Mouse (Mus musculus): ENCODE measurements around the gene Nav1. TPM values are rescaled to one million over a fixed set of nuclear protein-coding genes. Genes with fewer than 3 reads are reported as not detected.

Gene Nav1
- polyA plus RNA-seq, 1 experiment from 2014 or later, result 18.3 TPM

DNA sequence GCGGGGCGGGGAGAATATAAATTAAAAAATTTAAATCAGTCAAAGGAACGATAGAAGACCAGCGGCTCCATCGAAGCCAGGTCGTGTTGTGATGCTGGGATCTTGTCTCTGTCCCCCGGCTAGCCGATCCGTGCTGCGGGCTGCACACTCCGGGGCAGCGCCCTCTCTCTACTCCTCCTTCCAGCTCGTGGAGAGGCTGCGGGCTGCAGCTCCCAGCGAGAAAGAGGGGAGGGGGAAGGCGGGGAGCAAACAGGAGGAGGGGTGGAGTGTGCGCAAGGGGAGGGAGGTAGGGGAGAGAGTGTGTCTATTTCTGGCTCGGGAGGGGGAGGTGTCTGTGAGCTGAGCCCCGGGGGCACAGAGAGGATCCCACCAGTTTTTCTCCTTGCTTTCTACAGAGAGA, 21.5 kb downstream of the Nav1 start:
- 0 out of 2 replicates have a peak, but pooled peaks cover 3% of the 10 kb centered on the region for H3K36me3 ChIP-seq
- DNase-seq (ENCODE audit: low spot score), result peak; percentile 67
- H3K9me3 ChIP-seq (replicated peaks), result no peaks in the 10 kb centered on the region
- H3K27ac ChIP-seq, result peak overlapping the region; percentile 92
- H3K4me1 ChIP-seq, result peaks cover 66% of the 10 kb centered on the region
- peak overlapping the region; percentile 77 for H3K4me3 ChIP-seq
- no peaks in the 10 kb centered on the region for H3K27me3 ChIP-seq (ENCODE audit: low read depth, poor library complexity, severe bottlenecking)
- 2% methylated on average over 19 of the region's 19 CpGs for WGBS

DNA sequence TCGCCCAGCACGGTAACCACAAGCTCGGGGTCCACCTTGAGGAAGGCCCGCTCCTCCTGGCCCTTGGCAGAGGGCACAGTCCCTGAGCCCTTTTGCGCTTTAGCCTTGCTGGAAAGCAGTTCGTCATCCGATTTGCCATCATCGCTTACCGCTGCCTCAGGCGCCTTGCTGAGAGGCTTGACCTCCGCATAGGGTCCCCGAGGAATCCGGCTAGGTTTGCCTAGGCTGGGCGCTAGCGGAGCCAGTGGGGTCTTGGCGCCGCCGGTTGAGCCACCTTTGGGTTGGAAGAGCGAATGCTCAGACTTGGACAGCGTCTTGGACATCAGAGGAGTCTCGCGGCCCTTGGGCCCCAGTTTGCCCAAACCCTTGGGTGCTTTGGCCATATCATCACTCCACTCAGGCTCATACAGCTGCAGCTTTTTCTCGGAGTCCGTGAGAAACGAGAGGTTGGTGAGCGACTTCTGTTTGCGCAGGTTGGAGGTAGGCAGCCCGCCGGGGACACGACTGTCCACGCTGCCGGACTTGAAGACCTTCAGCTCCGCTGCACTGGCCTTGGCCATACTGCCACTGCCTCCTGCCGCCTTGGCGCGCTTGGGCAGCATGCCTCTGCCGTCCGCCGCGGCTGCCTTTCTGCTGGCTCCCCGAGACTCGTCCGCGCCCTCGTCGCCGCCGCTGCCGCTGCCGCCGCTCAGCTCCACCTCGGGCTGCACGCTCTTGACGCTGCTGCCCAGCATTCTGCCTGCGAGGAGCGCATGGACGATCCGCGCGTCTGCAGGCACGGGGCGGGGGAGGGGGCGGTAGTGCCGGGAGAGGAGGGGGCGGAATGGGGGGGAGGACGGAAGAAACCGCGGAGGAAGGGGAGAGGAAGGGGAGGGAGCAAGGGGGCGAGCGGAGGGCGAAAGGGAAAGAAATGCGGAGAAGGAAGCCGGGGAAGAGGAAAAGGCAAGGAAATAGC, 22.2 kb downstream of the Nav1 start:
- Histone ChIP-seq H3K4me1 (peaks cover 73% of the 10 kb centered on the region), H3K36me3 (0 out of 2 replicates have a peak, but pooled peaks cover 8% of the 10 kb centered on the region), H3K27ac (peak overlapping the region; percentile 92), H3K4me3 (peak overlapping the region; percentile 77), H3K9me3 (replicated peaks) (no peaks in the 10 kb centered on the region), H3K27me3 (ENCODE audit: low read depth, poor library complexity, severe bottlenecking) (no peaks in the 10 kb centered on the region)
- WGBS, result 1% methylated on average over 70 of the region's 73 CpGs
- DNase-seq (ENCODE audit: low spot score), result peak; percentile 81

- DNase-seq (ENCODE audit: low spot score), result peak; percentile 68
- 2% methylated on average over 21 of the region's 21 CpGs for WGBS
- no peaks in the 10 kb centered on the region for H3K27me3 ChIP-seq (ENCODE audit: low read depth, poor library complexity, severe bottlenecking)
Observed at GRCm38 (mm10) chr1:135583678-135584515, 23.2 kb downstream of the Nav1 start.

GRCm38 (mm10) chr1:135583081-135583677, 23.9 kb downstream of the Nav1 start:
- peak; percentile 85 for DNase-seq (ENCODE audit: low spot score)
- H3K4me1 ChIP-seq, result peaks cover 86% of the 10 kb centered on the region
- H3K27me3 ChIP-seq (ENCODE audit: low read depth, poor library complexity, severe bottlenecking), result no peaks in the 10 kb centered on the region
- no peaks in the 10 kb centered on the region for H3K9me3 ChIP-seq (replicated peaks)
- peak overlapping the region; percentile 92 for H3K27ac ChIP-seq
- peak overlapping the region; percentile 77 for H3K4me3 ChIP-seq
- WGBS, result 2% methylated on average over 15 of the region's 15 CpGs
- H3K36me3 ChIP-seq, result 0 out of 2 replicates have a peak, but pooled peaks cover 8% of the 10 kb centered on the region

More at GRCm38 (mm10) chr1:135583678-135584515, 23.2 kb downstream of the Nav1 start:
- no peaks in the 10 kb centered on the region for H3K9me3 ChIP-seq (replicated peaks)
- peaks cover 82% of the 10 kb centered on the region for H3K4me1 ChIP-seq
- H3K36me3 ChIP-seq, result 0 out of 2 replicates have a peak, but pooled peaks cover 8% of the 10 kb centered on the region
- peak overlapping the region; percentile 92 for H3K27ac ChIP-seq
- H3K4me3 ChIP-seq, result peak overlapping the region; percentile 77

DNA sequence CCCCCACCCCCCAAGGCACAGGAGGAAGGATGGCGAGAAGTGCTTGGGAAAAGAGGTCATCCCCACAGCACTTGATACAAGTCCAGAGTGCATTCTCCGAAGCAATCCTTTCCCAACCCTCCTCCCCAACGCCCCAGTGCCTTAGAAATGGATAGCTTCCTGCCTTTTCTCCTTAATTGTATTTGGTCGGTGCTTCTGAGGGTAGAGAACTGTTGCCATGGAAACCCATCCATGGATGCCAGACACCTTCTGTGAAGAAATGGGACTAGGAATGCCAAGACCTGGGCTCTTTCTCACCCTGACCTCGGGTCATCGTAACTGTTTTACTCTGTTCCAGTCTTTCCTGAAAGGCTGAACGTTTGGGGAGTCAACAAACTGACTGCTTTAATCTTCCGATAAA, 26.1 kb downstream of the Nav1 start:
- H3K27me3 ChIP-seq (ENCODE audit: low read depth, poor library complexity, severe bottlenecking), result no peaks in the 10 kb centered on the region
- peak overlapping the region; percentile 92 for H3K27ac ChIP-seq
- 0 out of 2 replicates have a peak, but pooled peaks cover 8% of the 10 kb centered on the region for H3K36me3 ChIP-seq
- peaks cover 100% of the 10 kb centered on the region for H3K4me1 ChIP-seq
- no peak for DNase-seq (ENCODE audit: low spot score)
- H3K4me3 ChIP-seq, result peak overlapping the region; percentile 15; the same call in 1 of the 2 replicates
- no peaks in the 10 kb centered on the region for H3K9me3 ChIP-seq (replicated peaks)
- WGBS, result 15% methylated on average over 8 of the region's 8 CpGs

DNA sequence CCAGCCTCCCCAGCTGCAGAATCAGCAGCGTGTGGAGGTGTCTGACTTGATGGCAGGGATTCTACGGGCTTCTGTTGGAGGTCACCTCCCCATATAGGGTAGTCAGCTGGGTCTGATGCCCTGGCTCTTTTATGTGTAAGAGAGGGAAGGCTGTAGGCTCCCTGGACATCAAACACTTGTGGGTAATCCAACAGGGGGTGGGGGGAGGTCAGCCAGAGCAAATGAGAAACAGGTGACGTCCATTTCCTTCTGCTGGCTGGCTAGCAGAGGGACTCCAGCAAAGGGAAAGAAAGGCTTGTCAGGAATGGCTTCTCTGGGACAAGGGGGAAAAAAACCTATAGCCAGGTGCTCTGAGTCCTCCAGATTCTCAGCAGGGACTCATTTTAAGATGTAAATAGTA, 28.0 kb downstream of the Nav1 start:
- Histone ChIP-seq H3K9me3 (replicated peaks) (no peaks in the 10 kb centered on the region), H3K36me3 (peaks cover 20% of the 10 kb centered on the region; the same call in 1 of the 2 replicates), H3K27me3 (ENCODE audit: low read depth, poor library complexity, severe bottlenecking) (no peaks in the 10 kb centered on the region), H3K4me1 (peaks cover 97% of the 10 kb centered on the region), H3K4me3 (peak overlapping the region; percentile 23), H3K27ac (peak overlapping the region; percentile 92)
- WGBS, result 2% methylated on average over 3 of the region's 3 CpGs
- DNase-seq (ENCODE audit: low spot score), result peak; percentile 83

DNA sequence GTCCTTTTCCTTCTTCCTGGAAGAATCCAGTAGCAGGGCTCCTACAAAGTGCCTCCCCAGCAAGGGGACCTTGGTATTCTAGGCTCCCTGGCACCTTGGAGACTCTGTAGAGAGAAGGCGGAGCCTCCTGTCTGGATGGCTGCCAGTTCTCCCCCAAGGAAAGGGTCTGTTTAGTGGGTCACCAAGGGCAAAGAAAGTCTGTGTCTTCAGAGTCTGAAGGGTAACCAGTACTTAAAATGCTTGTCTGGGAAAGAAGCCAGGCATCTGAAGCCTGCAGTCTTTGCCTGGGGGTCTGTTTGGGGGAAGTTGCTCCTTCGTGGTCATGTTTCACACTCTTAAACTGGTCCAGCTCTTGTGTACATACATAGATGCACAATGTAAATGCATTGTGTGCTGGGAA, 29.3 kb downstream of the Nav1 start:
- Histone ChIP-seq H3K4me1 (peaks cover 94% of the 10 kb centered on the region), H3K4me3 (no peak overlapping the region), H3K36me3 (peaks cover 24% of the 10 kb centered on the region), H3K9me3 (replicated peaks) (no peaks in the 10 kb centered on the region), H3K27me3 (ENCODE audit: low read depth, poor library complexity, severe bottlenecking) (no peaks in the 10 kb centered on the region), H3K27ac (peak overlapping the region; percentile 92)
- no peak for DNase-seq (ENCODE audit: low spot score)
- WGBS, result 70% methylated on average over 2 of the region's 2 CpGs

DNA sequence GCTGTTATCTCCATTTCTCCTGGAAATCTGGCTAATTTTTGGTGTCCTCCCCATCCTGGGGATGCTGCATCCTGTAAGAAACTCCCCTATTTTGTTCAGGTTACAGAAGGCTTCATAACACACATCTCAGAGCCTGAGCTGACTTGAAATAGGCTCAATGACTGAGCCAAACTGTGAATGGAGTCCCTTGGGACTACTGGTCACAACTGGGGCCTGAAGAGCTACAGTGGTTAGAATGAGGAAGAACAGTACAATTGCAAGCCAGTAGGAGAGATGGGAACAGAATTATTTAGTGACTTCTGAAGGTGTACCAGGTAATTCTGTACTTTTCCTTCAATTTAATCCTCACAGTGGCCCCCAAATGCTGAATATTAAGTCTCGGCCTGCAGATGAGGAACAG, 31.7 kb downstream of the Nav1 start:
- 86% methylated on average over 1 of the region's 1 CpGs for WGBS
- Histone ChIP-seq H3K4me1 (peaks cover 88% of the 10 kb centered on the region), H3K9me3 (replicated peaks) (no peaks in the 10 kb centered on the region), H3K4me3 (no peak overlapping the region), H3K27me3 (ENCODE audit: low read depth, poor library complexity, severe bottlenecking) (no peaks in the 10 kb centered on the region), H3K36me3 (peaks cover 37% of the 10 kb centered on the region), H3K27ac (no peak overlapping the region)
- no peak for DNase-seq (ENCODE audit: low spot score)

GRCm38 (mm10) chr1:135574451-135575208, 32.5 kb downstream of the Nav1 start:
- H3K4me1 ChIP-seq, result peaks cover 88% of the 10 kb centered on the region
- no peaks in the 10 kb centered on the region for H3K27me3 ChIP-seq (ENCODE audit: low read depth, poor library complexity, severe bottlenecking)
- peaks cover 32% of the 10 kb centered on the region for H3K36me3 ChIP-seq
- no peak overlapping the region for H3K4me3 ChIP-seq
- no peak overlapping the region for H3K27ac ChIP-seq
- DNase-seq (ENCODE audit: low spot score), result no peak
- no peaks in the 10 kb centered on the region for H3K9me3 ChIP-seq (replicated peaks)
- WGBS, result 79% methylated on average over 4 of the region's 4 CpGs

- DNase-seq (ENCODE audit: low spot score), result no peak
- H3K4me3 ChIP-seq, result no peak overlapping the region
- H3K36me3 ChIP-seq, result peaks cover 35% of the 10 kb centered on the region
- H3K4me1 ChIP-seq, result peaks cover 75% of the 10 kb centered on the region
- H3K27me3 ChIP-seq (ENCODE audit: low read depth, poor library complexity, severe bottlenecking), result no peaks in the 10 kb centered on the region
- no peaks in the 10 kb centered on the region for H3K9me3 ChIP-seq (replicated peaks)
- 33% methylated on average over 4 of the region's 4 CpGs for WGBS
- peak overlapping the region; percentile 46 for H3K27ac ChIP-seq
Observed at GRCm38 (mm10) chr1:135572139-135572892, 34.8 kb downstream of the Nav1 start.

- peaks cover 27% of the 10 kb centered on the region; the same call in 1 of the 2 replicates for H3K36me3 ChIP-seq
- H3K9me3 ChIP-seq (replicated peaks), result no peaks in the 10 kb centered on the region
- H3K4me3 ChIP-seq, result no peak overlapping the region
- DNase-seq (ENCODE audit: low spot score), result no peak
- no peaks in the 10 kb centered on the region for H3K27me3 ChIP-seq (ENCODE audit: low read depth, poor library complexity, severe bottlenecking)
- 76% methylated on average over 8 of the region's 8 CpGs for WGBS
- peak overlapping the region; percentile 4; the same call in 1 of the 2 replicates for H3K27ac ChIP-seq
- H3K4me1 ChIP-seq, result peaks cover 71% of the 10 kb centered on the region
Observed at GRCm38 (mm10) chr1:135568087-135568486, 39.0 kb downstream of the Nav1 start.

Data from limb, embryonic 10.5 days (tissue).